Mouse (Mus musculus): Measurements from ENCODE around the gene Upk1a. TPM values are rescaled to one million over a fixed set of nuclear protein-coding genes. Genes with fewer than 3 reads are reported as not detected.

Upk1a gene
- polyA plus RNA-seq, 1 experiment from 2014 or later: 0.73 TPM

- peak overlapping the region; percentile 35 for H3K4me2 ChIP-seq (replicated peaks)
- peaks cover 10% of the 10 kb centered on the region; the same call in 1 of the 2 replicates for H3K4me1 ChIP-seq (replicated peaks)
- WGBS: 2% methylated on average over 16 of the region's 16 CpGs
- no peak overlapping the region for H3K9ac ChIP-seq (replicated peaks)
- H3K4me3 ChIP-seq (replicated peaks): 0 out of 2 replicates have a peak overlapping the region, but pooled peaks have one; percentile 6
- H3K36me3 ChIP-seq: no peaks in the 10 kb centered on the region
- no peaks in the 10 kb centered on the region for H3K9me3 ChIP-seq
- H3K27ac ChIP-seq: no peak overlapping the region
- peak; percentile 99 for ATAC-seq
- no peaks in the 10 kb centered on the region for H3K27me3 ChIP-seq
Observed at GRCm38 (mm10) chr7:30599933-30600353, 12.7 kb downstream of the Upk1a start.

DNA sequence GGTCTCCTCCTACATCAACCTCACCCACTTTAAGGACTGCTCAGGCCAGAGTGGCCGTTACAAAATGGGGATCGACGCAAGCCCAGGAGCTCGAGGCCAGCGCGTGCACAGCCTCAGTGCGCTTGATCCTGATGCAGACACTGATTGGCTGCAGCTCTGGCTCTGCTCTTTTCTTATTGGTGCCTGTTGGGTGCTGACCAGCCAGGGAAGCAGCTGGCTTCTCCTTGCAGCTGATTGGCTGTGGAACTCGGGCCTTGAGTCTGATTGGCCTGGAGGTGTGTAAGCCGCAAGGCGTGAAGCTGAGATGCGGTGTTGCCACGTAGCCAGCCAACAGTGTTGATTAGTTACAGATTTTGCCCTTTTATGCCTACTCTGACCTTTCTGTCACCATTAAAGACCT lies 13.9 kb downstream of the Upk1a start, which contains the start of gene Zbtb32:
Zbtb32 (minus strand) TSS at position 124 of the 400 bp plus-strand sequence.
- Histone ChIP-seq H3K27ac (no peak within 1 kb of the TSS), H3K9me3 (no peaks in the 10 kb centered on the region), H3K27me3 (no peaks in the 10 kb centered on the region), H3K4me2 (replicated peaks) (peak within 1 kb of the TSS; percentile 35), H3K36me3 (no peaks in the 10 kb centered on the region), H3K9ac (replicated peaks) (no peak within 1 kb of the TSS), H3K4me3 (replicated peaks) (no peak within 1 kb of the TSS), H3K4me1 (replicated peaks) (peaks cover 14% of the 10 kb centered on the region)
- WGBS: 95% methylated on average over 12 of the region's 12 CpGs
- no peak for ATAC-seq

DNA sequence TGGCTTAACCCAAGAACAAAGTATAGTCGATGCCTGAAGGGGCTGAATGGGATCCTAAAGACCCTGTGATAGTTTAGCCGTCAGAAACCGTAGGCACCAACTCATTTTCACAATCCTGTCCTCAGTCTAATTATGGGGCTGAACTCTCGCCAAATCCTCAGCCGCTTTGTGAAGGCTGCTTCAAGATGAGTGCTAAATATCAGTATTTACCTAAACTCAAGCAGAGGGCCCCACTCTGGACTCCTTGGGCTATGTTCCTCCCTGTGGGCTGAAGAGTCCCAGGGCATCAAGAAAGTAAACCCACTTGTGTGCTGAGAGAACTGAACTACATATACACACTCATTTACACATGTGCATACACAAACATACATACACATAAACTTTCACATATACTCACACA lies 15.8 kb downstream of the Upk1a start:
- ATAC-seq: no peak
- peaks cover 20% of the 10 kb centered on the region for H3K4me1 ChIP-seq (replicated peaks)
- H3K27me3 ChIP-seq: no peaks in the 10 kb centered on the region
- WGBS: 71% methylated on average over 5 of the region's 5 CpGs
- no peak overlapping the region for H3K4me3 ChIP-seq (replicated peaks)
- H3K36me3 ChIP-seq: no peaks in the 10 kb centered on the region
- no peaks in the 10 kb centered on the region for H3K9me3 ChIP-seq
- no peak overlapping the region for H3K9ac ChIP-seq (replicated peaks)
- H3K4me2 ChIP-seq (replicated peaks): no peak overlapping the region
- no peak overlapping the region for H3K27ac ChIP-seq

DNA sequence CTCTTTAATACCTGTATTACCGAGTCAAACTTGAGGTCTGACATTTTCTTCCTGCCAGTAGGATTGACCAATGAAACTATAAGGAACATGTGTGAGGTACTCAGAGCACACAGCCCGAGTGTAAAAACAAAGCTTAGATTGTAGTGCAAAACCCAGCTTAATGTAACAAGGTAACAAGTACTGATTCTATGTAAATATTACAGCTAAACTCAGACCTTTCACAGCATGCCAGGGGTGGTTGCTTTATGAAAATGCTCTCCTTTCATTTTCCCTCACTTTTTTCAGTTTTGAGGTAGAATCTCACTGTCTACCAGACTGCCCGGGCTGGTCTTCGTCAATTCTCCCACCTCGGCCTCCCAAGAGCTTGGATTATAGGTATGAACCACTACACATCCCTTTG lies 16.6 kb downstream of the Upk1a start:
- peaks cover 24% of the 10 kb centered on the region for H3K4me1 ChIP-seq (replicated peaks)
- no peaks in the 10 kb centered on the region for H3K36me3 ChIP-seq
- H3K27me3 ChIP-seq: no peaks in the 10 kb centered on the region
- no peak overlapping the region for H3K4me3 ChIP-seq (replicated peaks)
- ATAC-seq: no peak
- no peak overlapping the region for H3K4me2 ChIP-seq (replicated peaks)
- 86% methylated on average over 5 of the region's 5 CpGs for WGBS
- H3K9ac ChIP-seq (replicated peaks): no peak overlapping the region
- no peaks in the 10 kb centered on the region for H3K9me3 ChIP-seq
- H3K27ac ChIP-seq: no peak overlapping the region

- no peak for ATAC-seq
- no peak overlapping the region for H3K4me3 ChIP-seq (replicated peaks)
- WGBS: 59% methylated on average over 4 of the region's 4 CpGs
- H3K9ac ChIP-seq (replicated peaks): no peak overlapping the region
- H3K4me1 ChIP-seq (replicated peaks): peaks cover 21% of the 10 kb centered on the region
- H3K36me3 ChIP-seq: no peaks in the 10 kb centered on the region
- H3K4me2 ChIP-seq (replicated peaks): no peak overlapping the region
- no peaks in the 10 kb centered on the region for H3K9me3 ChIP-seq
- no peaks in the 10 kb centered on the region for H3K27me3 ChIP-seq
- no peak overlapping the region for H3K27ac ChIP-seq
Observed at GRCm38 (mm10) chr7:30594510-30595024, 18.1 kb downstream of the Upk1a start.

- no peaks in the 10 kb centered on the region for H3K36me3 ChIP-seq
- 68% methylated on average over 10 of the region's 10 CpGs for WGBS
Observed at GRCm38 (mm10) chr7:30593579-30594509, 18.8 kb downstream of the Upk1a start.

DNA sequence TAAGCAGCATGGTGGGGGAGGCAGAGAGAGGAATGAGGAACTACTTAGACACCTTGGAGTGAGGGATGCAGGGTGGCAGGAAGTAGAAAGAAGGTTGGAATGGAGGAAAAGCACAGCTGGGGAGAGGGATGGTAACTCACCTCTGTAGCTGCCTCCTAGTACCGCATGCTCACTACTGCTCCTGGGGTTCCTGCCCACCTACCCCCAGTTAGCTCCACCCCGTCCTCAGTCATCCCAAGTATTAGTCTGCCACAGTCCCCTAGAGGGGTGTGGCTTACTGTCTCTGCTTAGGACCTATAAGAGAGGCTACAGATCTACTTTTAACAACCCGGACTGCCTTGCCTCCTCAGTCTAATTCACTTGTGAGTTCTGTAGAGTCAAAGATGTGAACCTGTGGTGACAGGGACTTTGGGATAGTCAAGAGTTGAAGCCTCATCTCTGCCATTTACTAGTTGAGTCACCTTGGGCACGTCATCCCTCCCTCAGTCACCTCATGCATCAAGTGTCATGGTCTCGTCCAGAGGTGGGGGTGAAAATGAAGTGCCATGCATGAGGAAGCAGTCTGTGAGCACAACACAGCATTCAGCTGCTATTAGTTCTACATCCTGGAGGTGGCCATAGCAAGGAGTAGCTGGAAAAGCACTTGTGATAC lies 19.7 kb downstream of the Upk1a start:
- H3K36me3 ChIP-seq: no peaks in the 10 kb centered on the region
- no peaks in the 10 kb centered on the region for H3K27me3 ChIP-seq
- H3K9ac ChIP-seq (replicated peaks): 0 out of 2 replicates have a peak overlapping the region, but pooled peaks have one; percentile 14
- ATAC-seq: no peak
- no peak overlapping the region for H3K27ac ChIP-seq
- H3K9me3 ChIP-seq: no peaks in the 10 kb centered on the region
- no peak overlapping the region for H3K4me3 ChIP-seq (replicated peaks)
- H3K4me1 ChIP-seq (replicated peaks): peaks cover 19% of the 10 kb centered on the region
- 56% methylated on average over 5 of the region's 5 CpGs for WGBS
- H3K4me2 ChIP-seq (replicated peaks): no peak overlapping the region

More at GRCm38 (mm10) chr7:30593579-30594509, 18.8 kb downstream of the Upk1a start:
- Histone ChIP-seq H3K4me2 (replicated peaks) (no peak overlapping the region), H3K4me3 (replicated peaks) (no peak overlapping the region), H3K27ac (no peak overlapping the region), H3K4me1 (replicated peaks) (peaks cover 19% of the 10 kb centered on the region), H3K9ac (replicated peaks) (peak overlapping the region; percentile 45; the same call in 1 of the 2 replicates), H3K9me3 (no peaks in the 10 kb centered on the region), H3K27me3 (no peaks in the 10 kb centered on the region)
- ATAC-seq: no peak

GRCm38 (mm10) chr7:30591605-30591951 lies 21.1 kb downstream of the Upk1a start:
- 22% methylated on average over 4 of the region's 4 CpGs for WGBS
- 0 out of 2 replicates have a peak overlapping the region, but pooled peaks have one; percentile 37 for H3K9ac ChIP-seq (replicated peaks)
- ATAC-seq: no peak
- no peaks in the 10 kb centered on the region for H3K27me3 ChIP-seq
- no peak overlapping the region for H3K27ac ChIP-seq
- H3K4me3 ChIP-seq (replicated peaks): no peak overlapping the region
- peaks cover 32% of the 10 kb centered on the region for H3K4me1 ChIP-seq (replicated peaks)
- H3K9me3 ChIP-seq: no peaks in the 10 kb centered on the region
- no peak overlapping the region for H3K4me2 ChIP-seq (replicated peaks)
- H3K36me3 ChIP-seq: peaks cover 3% of the 10 kb centered on the region

DNA sequence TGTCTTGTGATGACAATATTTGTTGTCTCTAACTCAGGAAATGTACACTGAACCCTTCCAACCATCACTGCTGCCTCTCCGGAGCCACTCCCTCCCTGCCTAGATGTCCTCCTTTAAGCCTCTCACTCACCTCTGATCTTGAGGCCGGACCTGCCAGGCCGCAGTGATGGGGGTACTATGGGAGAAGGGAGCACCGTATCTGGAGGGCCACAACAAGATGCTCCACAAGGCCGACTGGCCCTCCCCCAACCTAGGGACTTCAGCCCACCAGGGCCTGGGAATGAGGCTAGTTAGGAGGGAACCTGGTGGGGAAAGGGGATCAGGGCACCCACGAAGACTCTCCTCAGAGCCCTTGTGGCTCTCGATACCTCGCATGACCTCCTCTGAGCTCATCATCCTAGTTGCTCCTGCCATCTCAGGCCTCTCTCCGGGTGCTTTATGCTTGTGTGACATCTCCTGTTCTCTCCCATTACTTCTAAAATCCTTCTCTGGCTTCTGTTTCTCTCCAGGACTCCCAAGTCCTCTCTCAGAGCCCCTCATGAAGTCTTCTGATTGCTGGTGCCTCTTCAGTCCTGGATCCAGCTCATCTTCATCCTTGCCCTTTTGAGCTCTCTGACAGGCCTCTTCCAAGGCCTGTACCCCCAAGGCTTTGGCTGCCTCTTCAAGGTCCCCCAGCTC lies 21.6 kb downstream of the Upk1a start:
- H3K4me3 ChIP-seq (replicated peaks): no peak overlapping the region
- H3K9ac ChIP-seq (replicated peaks): peak overlapping the region; percentile 37; the same call in 1 of the 2 replicates
- 84% methylated on average over 9 of the region's 9 CpGs for WGBS
- H3K9me3 ChIP-seq: no peaks in the 10 kb centered on the region
- H3K27me3 ChIP-seq: no peaks in the 10 kb centered on the region
- ATAC-seq: no peak
- no peak overlapping the region for H3K27ac ChIP-seq
- H3K4me2 ChIP-seq (replicated peaks): no peak overlapping the region
- peaks cover 35% of the 10 kb centered on the region for H3K4me1 ChIP-seq (replicated peaks)
- H3K36me3 ChIP-seq: peaks cover 8% of the 10 kb centered on the region

- Histone ChIP-seq H3K4me3 (replicated peaks) (peak overlapping the region; percentile 99), H3K9me3 (no peaks in the 10 kb centered on the region), H3K36me3 (peaks cover 22% of the 10 kb centered on the region), H3K4me1 (replicated peaks) (peaks cover 35% of the 10 kb centered on the region), H3K9ac (replicated peaks) (peak overlapping the region; percentile 99), H3K27me3 (no peaks in the 10 kb centered on the region), H3K27ac (peak overlapping the region; percentile 95), H3K4me2 (replicated peaks) (peak overlapping the region; percentile 80)
- ATAC-seq: peak; percentile 71
- 30% methylated on average over 40 of the region's 40 CpGs for WGBS
Observed at GRCm38 (mm10) chr7:30589435-30590301, 23.0 kb downstream of the Upk1a start.
